Mouse (Mus musculus): Measurements from ENCODE around the gene Tsga10ip. TPM values are rescaled to one million over a fixed set of nuclear protein-coding genes. Genes with fewer than 3 reads are reported as not detected.

Tsga10ip gene
- 2.8 TPM in 1 of 2 replicates, not detected in the other for polyA plus RNA-seq (2014; fragmentation: Nextera tagmentation; extraction: Ambion mirVana)

DNA sequence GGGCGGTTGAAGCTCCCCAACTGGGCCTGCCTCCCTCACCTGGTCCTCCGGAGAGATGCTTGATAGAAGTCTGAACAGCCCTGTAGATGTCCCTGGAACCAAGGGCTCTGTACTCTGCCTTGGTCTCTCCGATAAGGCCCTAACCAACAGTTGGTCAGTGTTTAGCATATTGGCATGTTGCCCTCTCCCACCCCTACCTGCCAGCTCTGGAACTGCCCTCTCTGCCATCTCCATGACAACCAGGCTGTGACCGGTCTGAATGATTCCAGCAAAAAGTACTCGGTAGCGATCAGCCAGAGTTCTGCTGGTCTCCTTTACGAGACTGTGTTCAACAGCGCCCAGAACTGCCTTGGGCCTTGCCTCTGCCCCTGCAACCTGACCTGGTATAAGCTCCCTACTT is at the start of gene Tsga10ip:
TSS of gene Tsga10ip (minus strand) at position 234 of the 400 bp plus-strand sequence.
- no peak for ATAC-seq (replicated peaks; ENCODE audit: low FRiP score, low TSS enrichment, low read depth)
- no peak within 1 kb of the TSS for H3K4me2 ChIP-seq (ENCODE audit: low read length)

GRCm38 (mm10) chr19:5451766-5452165 is 49.4 kb upstream of the Tsga10ip start:
- Histone ChIP-seq H3K27me3 (replicated peaks; ENCODE audit: control insufficient read depth, insufficient read depth, low read length) (peaks cover 39% of the 10 kb centered on the region), H3K9ac (ENCODE audit: low read length) (no peak overlapping the region), H3K4me3 (ENCODE audit: low read depth, low read length) (no peak overlapping the region), H3K4me1 (replicated peaks; ENCODE audit: control insufficient read depth, insufficient read depth, low read length) (peaks cover 31% of the 10 kb centered on the region), H3K36me3 (ENCODE audit: control insufficient read depth, insufficient read depth, low read length) (peaks cover 20% of the 10 kb centered on the region; the same call in 1 of the 2 replicates), H3K4me2 (ENCODE audit: low read length) (no peak overlapping the region), H3K9me3 (ENCODE audit: control insufficient read depth, low read length) (no peaks in the 10 kb centered on the region; the same call in 1 of the 2 replicates), H3K27ac (ENCODE audit: low read depth) (no peak overlapping the region)
- WGBS: 72% methylated on average over 6 of the region's 6 CpGs
- ATAC-seq (replicated peaks; ENCODE audit: low FRiP score, low TSS enrichment, low read depth): no peak
- DNase-seq (ENCODE audit: low spot score): no peak

More for the DNA sequence above, at the start of gene Tsga10ip:
- H3K9ac ChIP-seq (ENCODE audit: low read length): no peak within 1 kb of the TSS
- no peaks in the 10 kb centered on the region for H3K36me3 ChIP-seq (ENCODE audit: control insufficient read depth, insufficient read depth, low read length)
- no peak within 1 kb of the TSS for H3K27ac ChIP-seq (ENCODE audit: low read depth)
- 80% methylated on average over 8 of the region's 8 CpGs for WGBS
- no peak within 1 kb of the TSS for H3K4me3 ChIP-seq (ENCODE audit: low read depth, low read length)
- H3K4me1 ChIP-seq (replicated peaks; ENCODE audit: control insufficient read depth, insufficient read depth, low read length): 0 out of 2 replicates have a peak, but pooled peaks cover under 1% of the 10 kb centered on the region
- no peaks in the 10 kb centered on the region for H3K9me3 ChIP-seq (ENCODE audit: control insufficient read depth, low read length)
- no peak for DNase-seq (ENCODE audit: low spot score)
- no peaks in the 10 kb centered on the region for H3K27me3 ChIP-seq (replicated peaks; ENCODE audit: control insufficient read depth, insufficient read depth, low read length)

GRCm38 (mm10) chr19:5449673-5450072 is 47.3 kb upstream of the Tsga10ip start:
- DNase-seq (ENCODE audit: low spot score) (no peak), ATAC-seq (replicated peaks; ENCODE audit: low FRiP score, low TSS enrichment, low read depth) (no peak)
- H3K4me2 ChIP-seq (ENCODE audit: low read length): no peak overlapping the region
- no peak overlapping the region for H3K4me3 ChIP-seq (ENCODE audit: low read depth, low read length)
- H3K9ac ChIP-seq (ENCODE audit: low read length): no peak overlapping the region
- peaks cover 11% of the 10 kb centered on the region for H3K4me1 ChIP-seq (replicated peaks; ENCODE audit: control insufficient read depth, insufficient read depth, low read length)
- 88% methylated on average over 3 of the region's 3 CpGs for WGBS
- peaks cover 17% of the 10 kb centered on the region; the same call in 1 of the 2 replicates for H3K36me3 ChIP-seq (ENCODE audit: control insufficient read depth, insufficient read depth, low read length)
- H3K27me3 ChIP-seq (replicated peaks; ENCODE audit: control insufficient read depth, insufficient read depth, low read length): peaks cover 49% of the 10 kb centered on the region
- no peaks in the 10 kb centered on the region; the same call in 1 of the 2 replicates for H3K9me3 ChIP-seq (ENCODE audit: control insufficient read depth, low read length)
- H3K27ac ChIP-seq (ENCODE audit: low read depth): no peak overlapping the region

- peak; percentile 62 for DNase-seq (ENCODE audit: low spot score)
- peaks cover 10% of the 10 kb centered on the region; the same call in 1 of the 2 replicates for H3K4me1 ChIP-seq (replicated peaks; ENCODE audit: control insufficient read depth, insufficient read depth, low read length)
- no peak overlapping the region for H3K27ac ChIP-seq (ENCODE audit: low read depth)
- WGBS: 6% methylated on average over 36 of the region's 36 CpGs
- peaks cover 59% of the 10 kb centered on the region for H3K27me3 ChIP-seq (replicated peaks; ENCODE audit: control insufficient read depth, insufficient read depth, low read length)
- peaks cover 5% of the 10 kb centered on the region; the same call in 1 of the 2 replicates for H3K36me3 ChIP-seq (ENCODE audit: control insufficient read depth, insufficient read depth, low read length)
- peak overlapping the region; percentile 53 for H3K4me3 ChIP-seq (ENCODE audit: low read depth, low read length)
- H3K4me2 ChIP-seq (ENCODE audit: low read length): peak overlapping the region; percentile 99
- no peak overlapping the region for H3K9ac ChIP-seq (ENCODE audit: low read length)
- H3K9me3 ChIP-seq (ENCODE audit: control insufficient read depth, low read length): no peaks in the 10 kb centered on the region; the same call in 1 of the 2 replicates
- ATAC-seq (replicated peaks; ENCODE audit: low FRiP score, low TSS enrichment, low read depth): 0 out of 2 replicates have a peak, but pooled peaks have one; percentile 8
Observed at GRCm38 (mm10) chr19:5448354-5449150, 46.2 kb upstream of the Tsga10ip start.

GRCm38 (mm10) chr19:5447515-5448353 is 45.4 kb upstream of the Tsga10ip start, which contains the start of gene Fosl1:
TSS of gene Fosl1 (plus strand) at chr19:5447547.
- Histone ChIP-seq H3K4me3 (ENCODE audit: low read depth, low read length) (peak within 1 kb of the TSS; percentile 53), H3K27me3 (replicated peaks; ENCODE audit: control insufficient read depth, insufficient read depth, low read length) (peaks cover 59% of the 10 kb centered on the region), H3K27ac (ENCODE audit: low read depth) (no peak within 1 kb of the TSS), H3K9ac (ENCODE audit: low read length) (peak within 1 kb of the TSS; percentile 29; the same call in 1 of the 2 replicates), H3K36me3 (ENCODE audit: control insufficient read depth, insufficient read depth, low read length) (no peaks in the 10 kb centered on the region), H3K9me3 (ENCODE audit: control insufficient read depth, low read length) (no peaks in the 10 kb centered on the region; the same call in 1 of the 2 replicates), H3K4me1 (replicated peaks; ENCODE audit: control insufficient read depth, insufficient read depth, low read length) (peaks cover 10% of the 10 kb centered on the region; the same call in 1 of the 2 replicates), H3K4me2 (ENCODE audit: low read length) (peak within 1 kb of the TSS; percentile 99)
- peak; percentile 62 for ATAC-seq (replicated peaks; ENCODE audit: low FRiP score, low TSS enrichment, low read depth)
- DNase-seq (ENCODE audit: low spot score): peak; percentile 85
- under 1% methylated on average over 68 of the region's 70 CpGs for WGBS

DNA sequence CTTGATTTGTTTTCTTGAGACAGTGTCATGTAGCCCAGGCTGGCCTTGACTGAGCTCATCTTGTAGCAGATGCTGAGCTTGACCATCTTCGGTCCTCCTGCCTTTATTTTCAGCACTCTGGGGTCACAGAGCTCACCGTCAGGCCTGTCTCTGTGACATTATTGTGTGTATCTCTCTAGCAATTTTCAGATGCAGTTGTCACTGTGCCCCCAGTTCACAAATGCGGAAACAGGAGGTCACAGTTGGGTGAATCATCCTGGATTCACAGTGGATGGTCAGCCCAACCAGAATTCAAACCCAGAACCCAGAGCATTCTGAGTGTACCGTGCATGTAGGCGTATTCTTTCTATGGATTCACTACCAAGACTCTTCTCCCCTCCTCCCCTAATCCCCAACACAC is 43.4 kb upstream of the Tsga10ip start:
- 88% methylated on average over 5 of the region's 5 CpGs for WGBS
- H3K9me3 ChIP-seq (ENCODE audit: control insufficient read depth, low read length): no peaks in the 10 kb centered on the region; the same call in 1 of the 2 replicates
- H3K9ac ChIP-seq (ENCODE audit: low read length): no peak overlapping the region
- no peaks in the 10 kb centered on the region for H3K36me3 ChIP-seq (ENCODE audit: control insufficient read depth, insufficient read depth, low read length)
- H3K4me2 ChIP-seq (ENCODE audit: low read length): no peak overlapping the region
- no peak for DNase-seq (ENCODE audit: low spot score)
- H3K27ac ChIP-seq (ENCODE audit: low read depth): no peak overlapping the region
- ATAC-seq (replicated peaks; ENCODE audit: low FRiP score, low TSS enrichment, low read depth): no peak
- peaks cover 59% of the 10 kb centered on the region for H3K27me3 ChIP-seq (replicated peaks; ENCODE audit: control insufficient read depth, insufficient read depth, low read length)
- peaks cover 10% of the 10 kb centered on the region; the same call in 1 of the 2 replicates for H3K4me1 ChIP-seq (replicated peaks; ENCODE audit: control insufficient read depth, insufficient read depth, low read length)
- no peak overlapping the region for H3K4me3 ChIP-seq (ENCODE audit: low read depth, low read length)

DNA sequence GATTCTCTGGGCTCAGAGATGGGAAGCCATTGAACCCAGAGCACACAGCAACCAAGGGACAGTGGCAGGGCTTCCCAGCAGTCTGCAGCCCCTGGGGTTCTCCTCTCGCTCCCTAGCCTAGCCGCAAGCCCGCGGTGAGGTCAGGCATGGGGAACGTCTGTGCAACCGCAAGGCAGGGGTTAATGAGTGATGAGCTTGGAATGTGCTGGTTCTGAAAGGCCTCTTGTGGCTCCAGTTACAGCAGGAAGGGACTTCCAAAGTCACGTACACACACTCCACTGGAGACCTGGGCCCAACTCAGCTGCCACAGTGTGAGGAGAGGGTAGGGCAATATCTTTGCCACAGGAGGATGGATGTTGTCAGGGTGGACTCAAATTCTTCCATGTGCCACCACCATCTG is 42.6 kb upstream of the Tsga10ip start:
- ATAC-seq (replicated peaks; ENCODE audit: low FRiP score, low TSS enrichment, low read depth) (no peak), DNase-seq (ENCODE audit: low spot score) (no peak)
- Histone ChIP-seq H3K27me3 (replicated peaks; ENCODE audit: control insufficient read depth, insufficient read depth, low read length) (peaks cover 51% of the 10 kb centered on the region), H3K4me1 (replicated peaks; ENCODE audit: control insufficient read depth, insufficient read depth, low read length) (peaks cover 10% of the 10 kb centered on the region; the same call in 1 of the 2 replicates), H3K9ac (ENCODE audit: low read length) (no peak overlapping the region), H3K4me3 (ENCODE audit: low read depth, low read length) (no peak overlapping the region), H3K9me3 (ENCODE audit: control insufficient read depth, low read length) (peaks cover 5% of the 10 kb centered on the region; the same call in 1 of the 2 replicates), H3K36me3 (ENCODE audit: control insufficient read depth, insufficient read depth, low read length) (no peaks in the 10 kb centered on the region), H3K4me2 (ENCODE audit: low read length) (no peak overlapping the region), H3K27ac (ENCODE audit: low read depth) (no peak overlapping the region)
- WGBS: 22% methylated on average over 7 of the region's 7 CpGs

DNA sequence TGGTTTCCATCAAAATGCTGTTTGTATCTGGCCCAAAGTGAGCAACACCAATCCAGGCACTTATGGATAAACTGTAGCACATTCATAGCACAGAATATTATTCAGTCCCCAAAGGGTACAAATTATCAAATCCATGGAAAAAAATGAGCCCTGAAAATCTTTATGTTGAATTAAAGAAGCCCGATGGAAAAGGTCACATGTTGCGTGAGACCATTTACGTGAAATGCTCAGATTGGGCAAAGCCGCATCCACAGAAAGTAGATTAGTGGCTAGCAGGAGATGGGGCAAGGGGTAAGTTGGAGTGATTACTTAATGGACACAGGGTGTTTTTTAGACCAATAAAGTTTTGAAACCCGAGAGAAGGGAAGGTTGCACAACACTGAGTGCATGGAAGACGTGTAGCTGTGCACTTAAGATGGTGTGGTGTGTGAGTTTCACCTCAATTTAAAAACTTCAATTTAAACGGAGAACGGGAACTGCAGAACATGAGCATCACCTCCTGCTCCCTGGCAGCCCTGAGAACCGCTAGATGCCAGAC is 42.1 kb upstream of the Tsga10ip start:
- DNase-seq (ENCODE audit: low spot score) (no peak), ATAC-seq (replicated peaks; ENCODE audit: low FRiP score, low TSS enrichment, low read depth) (no peak)
- H3K4me3 ChIP-seq (ENCODE audit: low read depth, low read length): no peak overlapping the region
- no peak overlapping the region for H3K4me2 ChIP-seq (ENCODE audit: low read length)
- H3K27me3 ChIP-seq (replicated peaks; ENCODE audit: control insufficient read depth, insufficient read depth, low read length): peaks cover 46% of the 10 kb centered on the region
- peaks cover 10% of the 10 kb centered on the region; the same call in 1 of the 2 replicates for H3K4me1 ChIP-seq (replicated peaks; ENCODE audit: control insufficient read depth, insufficient read depth, low read length)
- H3K9me3 ChIP-seq (ENCODE audit: control insufficient read depth, low read length): peaks cover 5% of the 10 kb centered on the region; the same call in 1 of the 2 replicates
- H3K9ac ChIP-seq (ENCODE audit: low read length): no peak overlapping the region
- H3K36me3 ChIP-seq (ENCODE audit: control insufficient read depth, insufficient read depth, low read length): no peaks in the 10 kb centered on the region
- 65% methylated on average over 9 of the region's 9 CpGs for WGBS
- no peak overlapping the region for H3K27ac ChIP-seq (ENCODE audit: low read depth)
